In genomic region chr1:192830444-192830843, GRCm38 (mm10) we compare ENCODE assay signal across 11 mouse cellular contexts. TPM values are rescaled to one million over a fixed set of nuclear protein-coding genes. Genes with fewer than 3 reads are reported as not detected.
DNase-seq lines count a peak whose midpoint lies in the region; ATAC-seq and TF ChIP-seq lines count a peak whose summit lies in the region.
"Had no signal": no experiment of that assay in that cellular context is flagged by ENCODE, and none has a peak within 500 bp of the region (broad histone marks: within the 10 kb centered on the region; RNA-seq: fewer than 3 reads in every experiment).

No protein-coding gene starts in this region.

- peak overlapping the region; percentile 30 for H3K4me2 ChIP-seq in intestine, embryonic 16.5 days (ENCODE audit: low read depth, low read length)
- no peak overlapping the region for H3K4me2 ChIP-seq in limb, embryonic 12.5 days
- H3K4me2 ChIP-seq in stomach, embryonic 15.5 days: no peak overlapping the region

- H3K27me3 ChIP-seq in liver, adult 2 months (ENCODE audit: control insufficient read depth, insufficient read depth, low read length): peaks cover 8% of the 10 kb centered on the region
- no peaks in the 10 kb centered on the region; the same call in none of the 2 replicates for H3K27me3 ChIP-seq in intestine, embryonic 16.5 days (replicated peaks; ENCODE audit: control insufficient read depth, insufficient read depth, low read length)
- H3K27me3 ChIP-seq in limb, embryonic 12.5 days: peaks cover 7% of the 10 kb centered on the region
- H3K27me3 ChIP-seq in stomach, embryonic 15.5 days (replicated peaks): peaks cover 8% of the 10 kb centered on the region; the same call in 1 of the 2 replicates

- no peak overlapping the region; the same call in 1 of the 2 replicates for H3K9ac ChIP-seq in liver, adult 2 months (ENCODE audit: low read depth, low read length)
- H3K9ac ChIP-seq in intestine, embryonic 16.5 days (ENCODE audit: low read depth, low read length): 0 out of 2 replicates have a peak overlapping the region, but pooled peaks have one; percentile 15
- H3K9ac ChIP-seq in limb, embryonic 12.5 days (replicated peaks): peak overlapping the region; percentile 31; the same call in 1 of the 2 replicates
- H3K9ac ChIP-seq in stomach, embryonic 15.5 days: no peak overlapping the region

- peak; percentile 59 for DNase-seq in liver, adult 2 months (ENCODE audit: extremely low read depth, low read depth, low spot score)
- DNase-seq in liver: no peak
- no peak for DNase-seq in frontal cortex, adult 2 months (ENCODE audit: extremely low spot score in 1 of 2, low spot score in 1 of 2)
- DNase-seq in lung, postnatal 25 days (ENCODE audit: low spot score): no peak
- DNase-seq in lung, postnatal 4 days: no peak
- DNase-seq: cerebellum, adult 2 months; gastrocnemius, adult 2 months had no signal

- WGBS in liver, adult 2 months: 41% methylated on average over 6 of the region's 6 CpGs
- 20% methylated on average over 6 of the region's 6 CpGs for WGBS in intestine, embryonic 16.5 days
- 14% methylated on average over 6 of the region's 6 CpGs for WGBS in limb, embryonic 12.5 days
- 22% methylated on average over 6 of the region's 6 CpGs for WGBS in stomach, embryonic 15.5 days

- H3K4me1 ChIP-seq in liver, adult 2 months (ENCODE audit: control insufficient read depth, insufficient read depth, low read length): peaks cover 9% of the 10 kb centered on the region
- H3K4me1 ChIP-seq in intestine, embryonic 16.5 days (ENCODE audit: control insufficient read depth, insufficient read depth, low read length): peaks cover 42% of the 10 kb centered on the region
- H3K4me1 ChIP-seq in limb, embryonic 12.5 days (replicated peaks): peaks cover 49% of the 10 kb centered on the region
- peaks cover 36% of the 10 kb centered on the region for H3K4me1 ChIP-seq in stomach, embryonic 15.5 days

- H3K4me3 ChIP-seq in liver, adult 2 months (ENCODE audit: insufficient read depth, low read depth, low read length): no peak overlapping the region
- no peak overlapping the region for H3K4me3 ChIP-seq in intestine, embryonic 16.5 days (ENCODE audit: low read length)
- H3K4me3 ChIP-seq in limb, embryonic 12.5 days (replicated peaks): no peak overlapping the region
- H3K4me3 ChIP-seq in stomach, embryonic 15.5 days (replicated peaks): no peak overlapping the region
- H3K4me3 ChIP-seq: gastrocnemius, adult 2 months had no signal

- ATAC-seq in intestine, embryonic 16.5 days: peak; percentile 78
- ATAC-seq in limb, embryonic 12.5 days (ENCODE audit: insufficient number of reproducible peaks, insufficient read depth, low FRiP score, low TSS enrichment, low read depth): no peak
- ATAC-seq in stomach, embryonic 15.5 days (ENCODE audit: insufficient read depth, low FRiP score, low read depth): peak; percentile 41; the same call in 1 of the 2 replicates
- ATAC-seq: activated CD4-positive, CD25-positive, alpha-beta regulatory T cell, adult 4 months had no signal

- no peaks in the 10 kb centered on the region for H3K36me3 ChIP-seq in liver, adult 2 months (ENCODE audit: control insufficient read depth, insufficient read depth, low read length)
- no peaks in the 10 kb centered on the region for H3K36me3 ChIP-seq in intestine, embryonic 16.5 days (ENCODE audit: control insufficient read depth, insufficient read depth, low read length)
- H3K36me3 ChIP-seq in limb, embryonic 12.5 days: no peaks in the 10 kb centered on the region
- no peaks in the 10 kb centered on the region for H3K36me3 ChIP-seq in stomach, embryonic 15.5 days

- H3K9me3 ChIP-seq in intestine, embryonic 16.5 days (ENCODE audit: control insufficient read depth, low read length): no peaks in the 10 kb centered on the region
- no peaks in the 10 kb centered on the region for H3K9me3 ChIP-seq in limb, embryonic 12.5 days
- no peaks in the 10 kb centered on the region for H3K9me3 ChIP-seq in stomach, embryonic 15.5 days

- no peak for TF ChIP-seq CTCF in liver, adult 2 months (IDR thresholded peaks at IDR 0.05; ENCODE audit: low read depth, low read length)

- no peaks in the 10 kb centered on the region for H3K79me2 ChIP-seq in liver, adult 2 months (ENCODE audit: control insufficient read depth, insufficient read depth, low read length)

- H3K27ac ChIP-seq in liver, adult 2 months (replicated peaks; ENCODE audit: insufficient read depth, low read depth, low read length): peak overlapping the region; percentile 54
- peak overlapping the region; percentile 86 for H3K27ac ChIP-seq in intestine, embryonic 16.5 days (ENCODE audit: low read length)
- peak overlapping the region; percentile 74 for H3K27ac ChIP-seq in limb, embryonic 12.5 days
- peak overlapping the region; percentile 78 for H3K27ac ChIP-seq in stomach, embryonic 15.5 days
- H3K27ac ChIP-seq: gastrocnemius, adult 2 months had no signal

- no peak for TF ChIP-seq POLR2A in liver, adult 2 months (IDR thresholded peaks at IDR 0.05; ENCODE audit: extremely low read depth, insufficient read depth, low read length)

RNA-seq across cellular contexts. Expression of gene Sertad4, which starts 25.1 kb away (rescaled TPM):
- 0.07 TPM in 1 of 2 replicates, not detected in the other for total RNA-seq in liver, adult 2 months (2014; rRNA removed)
- polyA plus RNA-seq in liver, adult 2 months (2012; rRNA removed): 0.06 and 0.07 TPM in 2 replicates
- 2.4 and 3.0 TPM in 2 replicates for polyA plus RNA-seq in intestine, embryonic 16.5 days (2015; fragmentation: Nextera tagmentation; extraction: Ambion mirVana)
- 80.4 and 85.1 TPM in 2 replicates for polyA plus RNA-seq in limb, embryonic 12.5 days (2016; fragmentation: Nextera tagmentation; extraction: Ambion mirVana)
- 18.4 and 19.3 TPM in 2 replicates for polyA plus RNA-seq in stomach, embryonic 15.5 days (2015; fragmentation: Nextera tagmentation; extraction: Ambion mirVana)
- polyA plus RNA-seq in frontal cortex, adult 2 months (2012; rRNA removed): 19.1 and 23.5 TPM in 2 replicates
- polyA plus RNA-seq: activated CD4-positive, CD25-positive, alpha-beta regulatory T cell, adult 4 months had no signal

RNA-seq across cellular contexts. Expression of gene Hhat, which starts 59.4 kb away (rescaled TPM):
- total RNA-seq in liver, adult 2 months (2014; rRNA removed): 1.9 and 2.1 TPM in 2 replicates
- polyA plus RNA-seq in liver, adult 2 months (2012; rRNA removed): 2.0 and 2.1 TPM in 2 replicates
- 8.8 and 9.6 TPM in 2 replicates for polyA plus RNA-seq in intestine, embryonic 16.5 days (2015; fragmentation: Nextera tagmentation; extraction: Ambion mirVana)
- polyA plus RNA-seq in limb, embryonic 12.5 days (2016; fragmentation: Nextera tagmentation; extraction: Ambion mirVana): 10.8 and 12.0 TPM in 2 replicates
- polyA plus RNA-seq in stomach, embryonic 15.5 days (2015; fragmentation: Nextera tagmentation; extraction: Ambion mirVana): 8.7 and 9.7 TPM in 2 replicates
- 1.6 and 1.7 TPM in 2 replicates for polyA plus RNA-seq in frontal cortex, adult 2 months (2012; rRNA removed)

Comparison
In these comparisons a context has a peak if more than half of its experiments do, and no peak if none do; other contexts are left out.
1. H3K9ac ChIP-seq: peak in intestine, embryonic 16.5 days (single experiment) and limb, embryonic 12.5 days (single experiment); none in liver, adult 2 months (single experiment) and stomach, embryonic 15.5 days (single experiment).
2. Peak in every context shown above with its lines, with median percentiles within 50 percentile points of each other: H3K27ac ChIP-seq.